Mouse (Mus musculus): ENCODE data around the gene Gclm. TPM values are rescaled to one million over a fixed set of nuclear protein-coding genes. Genes with fewer than 3 reads are reported as not detected.
"Not testable (repeated sequence)": the region's sequence is repeated elsewhere in the genome, so short reads cannot be mapped to it uniquely, and the experiment has no call there.

Gene Gclm
- polyA plus RNA-seq, 1 experiment from 2014 or later, result 391 TPM

DNA sequence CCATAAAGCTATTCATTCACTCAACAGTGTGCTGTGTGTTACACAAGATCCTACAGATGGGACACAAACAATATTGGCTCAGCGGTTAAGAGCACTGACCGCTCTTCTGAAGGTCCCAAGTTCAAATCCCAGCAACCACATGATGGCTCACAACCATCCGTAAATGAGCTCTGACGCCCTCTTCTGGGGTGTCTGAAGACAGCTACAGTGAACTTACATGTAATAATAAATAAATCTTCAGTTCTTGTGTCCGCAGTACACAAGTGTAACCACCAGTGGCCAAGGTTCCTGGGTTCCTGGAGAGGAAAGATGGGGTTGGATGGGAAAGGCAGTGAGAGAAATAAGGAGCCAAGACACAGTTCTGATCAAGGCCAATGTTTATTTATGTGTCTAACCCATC lies 24.6 kb downstream of the Gclm start:
- Histone ChIP-seq H3K4me3 (ENCODE audit: low read depth, low read length) (no peak overlapping the region), H3K27ac (ENCODE audit: low read depth) (no peak overlapping the region), H3K36me3 (replicated peaks; ENCODE audit: insufficient read depth, low read length) (peaks cover 21% of the 10 kb centered on the region), H3K27me3 (ENCODE audit: insufficient read depth, low read length) (no peaks in the 10 kb centered on the region), H3K9me3 (ENCODE audit: low read length) (no peaks in the 10 kb centered on the region), H3K4me2 (ENCODE audit: low read depth, low read length) (no peak overlapping the region), H3K9ac (replicated peaks) (no peak overlapping the region), H3K4me1 (ENCODE audit: insufficient read depth) (peaks cover 7% of the 10 kb centered on the region)
- 70% methylated on average over 5 of the region's 5 CpGs for WGBS (ENCODE audit: insufficient replicate concordance)
- ATAC-seq, result no peak
- TF ChIP-seq EP300 (IDR thresholded peaks at IDR 0.05; ENCODE audit: low read depth) (no peak), CTCF (IDR thresholded peaks at IDR 0.05; ENCODE audit: low read depth) (peak; percentile 57)
- no peak for DNase-seq

DNA sequence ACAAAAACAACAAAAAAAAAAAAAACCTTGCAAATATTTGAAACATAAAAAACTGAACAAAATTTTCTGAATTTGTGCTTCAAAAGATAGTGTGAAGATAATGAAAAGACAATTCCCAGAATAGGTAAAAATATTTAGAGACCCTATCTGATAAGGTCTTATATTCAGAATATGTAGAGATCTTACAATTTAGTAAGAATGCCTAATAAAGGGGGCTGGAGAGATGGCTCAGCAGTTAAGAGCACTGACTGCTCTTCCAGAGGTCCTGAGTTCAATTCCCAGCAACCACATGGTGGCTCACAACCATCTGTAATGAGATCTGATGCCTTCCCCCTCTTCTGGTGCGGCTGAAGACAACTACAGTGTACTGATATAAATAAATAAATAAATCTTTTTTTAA lies 27.2 kb downstream of the Gclm start:
- not testable (repeated sequence) for DNase-seq; H3K9ac ChIP-seq (replicated peaks); H3K27ac ChIP-seq (ENCODE audit: low read depth); H3K4me2 ChIP-seq (ENCODE audit: low read depth, low read length); H3K4me3 ChIP-seq (ENCODE audit: low read depth, low read length); H3K9me3 ChIP-seq (ENCODE audit: low read length); ATAC-seq; H3K27me3 ChIP-seq (ENCODE audit: insufficient read depth, low read length)
- Histone ChIP-seq H3K4me1 (ENCODE audit: insufficient read depth) (peaks cover 20% of the 10 kb centered on the region), H3K36me3 (replicated peaks; ENCODE audit: insufficient read depth, low read length) (peaks cover 25% of the 10 kb centered on the region)
- 91% methylated on average over 1 of the region's 1 CpGs for WGBS (ENCODE audit: insufficient replicate concordance)

DNA sequence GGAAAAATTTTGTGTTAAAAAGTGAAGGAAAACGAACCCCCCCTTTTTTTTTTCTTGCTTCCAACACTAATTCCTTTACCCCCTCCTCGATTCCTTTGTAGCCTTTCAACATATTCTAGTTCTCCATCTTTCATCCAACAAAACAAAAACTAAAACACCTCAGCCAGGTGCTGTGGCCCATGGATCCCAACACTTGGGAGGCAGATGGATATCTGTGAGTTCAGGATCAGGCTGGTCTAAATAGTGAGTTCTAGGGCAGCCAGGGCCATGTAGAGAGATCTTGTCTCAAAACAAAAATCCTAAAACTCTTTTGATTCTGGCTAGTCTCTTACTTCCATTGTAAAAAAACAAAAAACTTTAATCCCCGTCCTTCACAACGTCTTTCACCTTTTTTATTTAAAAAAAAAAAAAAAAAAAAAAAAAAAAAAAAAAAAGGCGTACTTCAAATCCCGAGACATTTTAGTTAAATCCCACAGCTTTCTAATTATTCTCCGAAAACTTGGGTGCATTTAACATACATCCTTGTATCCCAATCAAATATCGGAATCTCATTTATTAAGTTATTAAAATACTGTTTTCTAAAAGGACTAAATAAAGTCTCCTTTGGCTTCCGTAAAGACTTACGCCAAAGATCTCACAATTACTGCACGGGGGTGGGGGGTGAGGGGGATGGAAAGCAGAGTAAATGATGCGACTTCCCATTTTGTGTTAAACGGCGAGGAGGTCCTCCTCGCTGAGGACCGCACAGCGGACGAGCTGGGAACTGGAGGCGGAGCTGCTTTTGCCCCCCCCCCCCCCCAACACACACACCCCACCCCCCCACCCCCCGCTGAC lies 28.3 kb downstream of the Gclm start:
- H3K36me3 ChIP-seq (replicated peaks; ENCODE audit: insufficient read depth, low read length), result peaks cover 27% of the 10 kb centered on the region
- TF ChIP-seq CTCF (IDR thresholded peaks at IDR 0.05; ENCODE audit: low read depth) (peak; percentile 13; the same call in 1 of the 2 replicates), EP300 (IDR thresholded peaks at IDR 0.05; ENCODE audit: low read depth) (no peak)
- peak overlapping the region; percentile 93 for H3K4me2 ChIP-seq (ENCODE audit: low read depth, low read length)
- WGBS (ENCODE audit: insufficient replicate concordance), result 11% methylated on average over 20 of the region's 20 CpGs
- H3K9me3 ChIP-seq (ENCODE audit: low read length), result no peaks in the 10 kb centered on the region
- peaks cover 20% of the 10 kb centered on the region for H3K4me1 ChIP-seq (ENCODE audit: insufficient read depth)
- no peak for ATAC-seq
- H3K9ac ChIP-seq (replicated peaks), result peak overlapping the region; percentile 98
- no peaks in the 10 kb centered on the region for H3K27me3 ChIP-seq (ENCODE audit: insufficient read depth, low read length)
- H3K4me3 ChIP-seq (ENCODE audit: low read depth, low read length), result peak overlapping the region; percentile 100
- DNase-seq, result no peak
- peak overlapping the region; percentile 89; the same call in 1 of the 2 replicates for H3K27ac ChIP-seq (ENCODE audit: low read depth)

DNA sequence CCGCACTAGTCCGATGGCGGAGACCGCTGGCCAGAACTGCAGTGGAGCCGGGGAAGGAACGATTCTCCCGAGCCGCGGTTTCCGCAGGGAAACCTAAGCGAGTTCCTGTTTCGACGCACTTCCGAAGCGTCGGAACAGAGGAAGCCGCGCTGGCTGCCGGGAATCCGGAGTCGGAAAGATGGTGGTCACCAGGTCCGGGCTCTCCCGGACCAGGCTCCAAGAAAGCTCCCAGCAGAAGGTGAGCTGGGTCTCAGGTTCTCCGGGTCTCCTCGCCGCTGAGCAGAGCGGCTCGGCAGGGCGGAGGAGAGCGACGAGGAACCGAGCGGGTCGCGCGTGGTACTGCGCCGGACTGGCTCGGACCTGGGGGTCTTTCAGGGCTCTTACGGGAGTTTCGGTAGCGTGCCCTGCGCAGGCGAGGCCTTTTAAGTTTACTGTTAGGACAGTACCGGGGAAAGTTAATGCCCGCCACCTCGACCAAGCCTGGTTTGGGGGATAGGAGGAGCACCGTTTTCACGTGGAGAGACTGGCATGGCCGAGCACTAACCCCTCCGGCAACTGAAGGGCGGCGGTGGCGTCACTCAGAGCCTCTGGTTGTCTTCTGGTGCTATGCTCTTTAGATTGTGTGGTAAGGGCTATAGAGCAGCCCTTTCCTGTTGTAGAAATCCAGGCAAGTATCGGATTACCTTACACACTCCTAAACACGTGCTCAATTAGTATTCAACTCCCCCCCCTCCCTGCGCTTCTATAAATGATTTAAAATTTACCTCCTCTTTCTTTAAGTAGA lies 29.1 kb downstream of the Gclm start, which contains the start of gene Dnttip2:
Gene Dnttip2 (plus strand): TSS at position 148 of the 784 bp plus-strand sequence.
- H3K4me1 ChIP-seq (ENCODE audit: insufficient read depth), result peaks cover 20% of the 10 kb centered on the region
- H3K27ac ChIP-seq (ENCODE audit: low read depth), result peak within 1 kb of the TSS; percentile 89

DNA sequence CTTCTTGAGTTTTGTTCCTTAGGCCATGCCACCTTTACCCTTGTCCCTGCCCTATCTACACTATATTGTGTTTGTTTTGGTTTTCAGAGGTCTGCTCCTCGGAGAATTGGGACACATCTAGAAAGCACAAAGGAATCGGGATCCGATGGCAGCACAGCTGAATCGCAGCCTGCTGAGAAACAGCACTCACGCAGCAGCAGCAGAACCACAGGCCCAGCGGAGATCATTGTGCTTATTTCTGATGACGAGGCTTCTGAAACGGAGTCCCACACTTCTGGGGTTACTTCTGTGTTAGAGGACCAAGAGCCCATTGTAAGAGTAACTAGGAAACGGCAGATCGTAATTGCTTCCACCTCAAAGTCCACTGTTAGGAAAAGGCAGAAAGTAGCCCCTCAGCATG lies 29.8 kb downstream of the Gclm start:
- Histone ChIP-seq H3K9ac (replicated peaks) (peak overlapping the region; percentile 98), H3K4me3 (ENCODE audit: low read depth, low read length) (peak overlapping the region; percentile 100), H3K4me1 (ENCODE audit: insufficient read depth) (peaks cover 20% of the 10 kb centered on the region), H3K4me2 (ENCODE audit: low read depth, low read length) (peak overlapping the region; percentile 93), H3K27me3 (ENCODE audit: insufficient read depth, low read length) (no peaks in the 10 kb centered on the region), H3K9me3 (ENCODE audit: low read length) (no peaks in the 10 kb centered on the region), H3K27ac (ENCODE audit: low read depth) (no peak overlapping the region), H3K36me3 (replicated peaks; ENCODE audit: insufficient read depth, low read length) (peaks cover 41% of the 10 kb centered on the region)
- ATAC-seq, result no peak
- 76% methylated on average over 10 of the region's 10 CpGs for WGBS (ENCODE audit: insufficient replicate concordance)
- TF ChIP-seq CTCF (IDR thresholded peaks at IDR 0.05; ENCODE audit: low read depth), result no peak
- no peak for TF ChIP-seq EP300 (IDR thresholded peaks at IDR 0.05; ENCODE audit: low read depth)
- no peak for DNase-seq

More for the DNA sequence above, 29.1 kb downstream of the Gclm start, which contains the start of gene Dnttip2:
- TF ChIP-seq EP300 (IDR thresholded peaks at IDR 0.05; ENCODE audit: low read depth), result peak; percentile 74; the same call in 1 of the 2 replicates
- peak; percentile 2; the same call in 1 of the 2 replicates for TF ChIP-seq CTCF (IDR thresholded peaks at IDR 0.05; ENCODE audit: low read depth)
- H3K36me3 ChIP-seq (replicated peaks; ENCODE audit: insufficient read depth, low read length), result peaks cover 35% of the 10 kb centered on the region
- peak within 1 kb of the TSS; percentile 98 for H3K9ac ChIP-seq (replicated peaks)
- ATAC-seq (peak; percentile 93), DNase-seq (peak; percentile 93)
- no peaks in the 10 kb centered on the region for H3K27me3 ChIP-seq (ENCODE audit: insufficient read depth, low read length)
- H3K4me2 ChIP-seq (ENCODE audit: low read depth, low read length), result peak within 1 kb of the TSS; percentile 93
- peak within 1 kb of the TSS; percentile 100 for H3K4me3 ChIP-seq (ENCODE audit: low read depth, low read length)
- H3K9me3 ChIP-seq (ENCODE audit: low read length), result no peaks in the 10 kb centered on the region
- under 1% methylated on average over 55 of the region's 57 CpGs for WGBS (ENCODE audit: insufficient replicate concordance)

DNA sequence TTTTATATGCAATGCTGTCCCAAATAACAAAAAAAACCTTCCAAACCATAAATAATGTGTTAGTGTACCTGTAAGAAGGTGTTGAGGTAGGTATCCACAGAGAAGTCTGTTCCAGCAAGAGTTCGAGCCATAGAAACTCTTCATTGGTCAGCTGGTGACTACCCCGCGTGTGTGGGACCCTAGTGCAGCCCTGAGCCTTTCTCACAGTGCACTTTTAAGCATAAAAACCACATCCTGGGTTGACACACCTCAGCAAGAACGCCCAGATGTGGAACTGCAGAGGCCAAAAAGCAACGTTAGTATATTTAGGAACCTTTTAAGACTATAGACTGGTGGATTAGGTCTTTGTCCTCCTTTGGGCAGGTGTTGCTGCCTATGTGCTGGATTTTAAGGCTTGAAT lies 41.8 kb downstream of the Gclm start:
- ATAC-seq, result no peak
- H3K36me3 ChIP-seq (replicated peaks; ENCODE audit: insufficient read depth, low read length), result peaks cover 30% of the 10 kb centered on the region
- no peak overlapping the region for H3K9ac ChIP-seq (replicated peaks)
- H3K9me3 ChIP-seq (ENCODE audit: low read length), result no peaks in the 10 kb centered on the region
- peaks cover 8% of the 10 kb centered on the region; the same call in 1 of the 2 replicates for H3K4me1 ChIP-seq (ENCODE audit: insufficient read depth)
- no peaks in the 10 kb centered on the region for H3K27me3 ChIP-seq (ENCODE audit: insufficient read depth, low read length)
- TF ChIP-seq EP300 (IDR thresholded peaks at IDR 0.05; ENCODE audit: low read depth) (no peak), CTCF (IDR thresholded peaks at IDR 0.05; ENCODE audit: low read depth) (no peak)
- 41% methylated on average over 5 of the region's 5 CpGs for WGBS (ENCODE audit: insufficient replicate concordance)
- DNase-seq, result no peak
- no peak overlapping the region for H3K27ac ChIP-seq (ENCODE audit: low read depth)
- H3K4me3 ChIP-seq (ENCODE audit: low read depth, low read length), result no peak overlapping the region
- no peak overlapping the region for H3K4me2 ChIP-seq (ENCODE audit: low read depth, low read length)
